Mouse (Mus musculus) cerebellum, postnatal 36 days (tissue): ENCODE results near the gene Lrmda.

Source experiments
- DNase-seq, 2 experiments: peaks; one replicate each; pipeline ENCODE4 v3.0.0; 2021 to 2022; ENCODE audit warnings: mixed read lengths in 2 of 2

The Lrmda gene

DNA sequence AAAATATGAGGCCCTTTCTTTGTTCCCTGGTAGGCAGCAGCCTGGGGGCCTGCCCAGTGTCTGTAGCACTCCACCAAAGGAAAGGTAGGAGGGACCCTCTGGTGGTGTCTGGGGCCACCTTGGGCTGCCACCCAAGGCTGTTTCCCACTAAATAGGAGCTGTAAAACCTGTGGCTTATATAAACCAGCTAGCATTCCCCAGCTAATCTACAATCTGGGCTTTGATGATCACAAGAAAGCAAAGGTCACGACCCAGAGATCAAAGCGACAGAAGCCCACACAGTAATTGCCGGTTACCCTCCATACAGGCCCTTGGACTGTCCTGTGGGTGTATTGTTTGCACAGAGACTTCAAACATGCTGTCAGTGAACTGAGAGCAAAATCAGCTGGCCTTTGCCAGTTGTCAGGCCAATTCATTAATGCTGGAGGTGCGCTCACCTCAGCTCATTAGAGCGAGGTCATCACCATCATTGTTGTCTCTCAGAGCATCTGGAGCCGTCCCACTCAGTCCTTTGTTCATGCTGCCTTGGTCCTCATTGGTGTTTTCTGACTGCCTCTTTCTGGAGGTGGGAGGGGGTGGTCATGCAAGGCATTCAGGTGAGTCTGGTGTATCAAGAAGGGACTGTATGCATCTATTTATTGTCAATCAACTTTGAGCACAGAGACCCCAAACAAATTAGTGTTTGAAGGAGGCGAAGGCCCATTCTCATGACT, 570.1 kb downstream of the Lrmda start:
- no peak for DNase-seq

DNA sequence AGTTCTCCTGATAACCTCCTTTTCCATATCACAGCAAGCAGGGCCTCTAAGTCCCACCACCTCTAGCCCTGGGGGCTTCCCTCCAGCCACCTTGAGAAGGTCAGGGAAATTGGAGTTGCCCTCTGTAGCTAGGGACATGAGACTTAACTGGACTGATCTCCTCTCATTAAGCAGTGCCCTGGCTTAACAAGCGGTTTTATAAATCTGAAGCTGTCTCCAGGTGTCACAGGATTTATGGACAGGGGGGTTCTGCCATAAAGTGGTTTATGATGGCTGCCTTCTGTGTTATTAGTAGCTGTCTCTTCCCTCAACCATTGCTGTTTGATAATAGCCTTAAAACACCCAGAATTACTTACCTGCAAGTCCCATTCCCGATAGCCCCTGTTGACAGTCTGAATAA, 571.7 kb downstream of the Lrmda start:
- no peak for DNase-seq

GRCm38 (mm10) chr14:22597508-22597907, 578.0 kb downstream of the Lrmda start:
- DNase-seq: no peak

DNA sequence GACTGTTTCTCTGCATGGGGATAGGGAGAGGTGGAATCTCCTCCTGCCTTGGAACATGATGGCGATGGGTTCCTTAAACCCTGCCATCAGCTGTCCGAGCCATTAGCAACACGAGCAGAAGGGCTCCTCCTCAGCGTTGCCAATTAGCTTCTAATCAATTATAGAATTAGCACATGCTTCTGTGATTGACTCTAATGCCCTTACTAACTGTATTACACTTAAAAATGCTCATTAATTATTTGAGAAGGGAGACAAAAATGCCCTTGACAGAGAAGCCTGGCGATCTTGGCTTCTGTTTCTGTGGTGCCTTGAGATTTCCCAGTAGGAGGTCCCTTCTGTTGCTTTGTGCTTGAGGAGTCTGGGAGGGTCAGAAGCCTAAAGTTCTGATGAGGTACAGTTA, 579.1 kb downstream of the Lrmda start:
- no peak for DNase-seq

- DNase-seq: no peak
Measured at GRCm38 (mm10) chr14:22600166-22600565, 580.7 kb downstream of the Lrmda start.

DNA sequence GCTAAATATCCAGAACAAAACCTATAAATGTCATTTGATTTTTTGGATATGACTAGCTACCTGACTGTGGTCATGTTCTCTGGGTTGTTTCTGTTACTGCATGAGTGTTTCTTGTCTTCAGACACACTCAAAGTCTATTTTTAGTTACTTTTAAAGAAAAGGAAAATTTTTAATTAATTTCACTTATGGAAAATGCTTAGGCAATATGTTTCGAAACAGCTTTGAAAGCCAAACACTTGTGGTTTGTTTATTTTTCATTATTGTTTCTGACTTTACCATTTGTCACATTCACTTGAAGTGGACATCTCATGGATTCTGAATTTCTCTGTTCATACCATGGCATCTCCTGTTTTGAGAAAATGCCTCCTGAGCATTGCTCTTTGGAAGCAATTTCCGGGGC, 582.8 kb downstream of the Lrmda start:
- DNase-seq: no peak

GRCm38 (mm10) chr14:22608599-22608998, 589.1 kb downstream of the Lrmda start:
- no peak for DNase-seq

DNA sequence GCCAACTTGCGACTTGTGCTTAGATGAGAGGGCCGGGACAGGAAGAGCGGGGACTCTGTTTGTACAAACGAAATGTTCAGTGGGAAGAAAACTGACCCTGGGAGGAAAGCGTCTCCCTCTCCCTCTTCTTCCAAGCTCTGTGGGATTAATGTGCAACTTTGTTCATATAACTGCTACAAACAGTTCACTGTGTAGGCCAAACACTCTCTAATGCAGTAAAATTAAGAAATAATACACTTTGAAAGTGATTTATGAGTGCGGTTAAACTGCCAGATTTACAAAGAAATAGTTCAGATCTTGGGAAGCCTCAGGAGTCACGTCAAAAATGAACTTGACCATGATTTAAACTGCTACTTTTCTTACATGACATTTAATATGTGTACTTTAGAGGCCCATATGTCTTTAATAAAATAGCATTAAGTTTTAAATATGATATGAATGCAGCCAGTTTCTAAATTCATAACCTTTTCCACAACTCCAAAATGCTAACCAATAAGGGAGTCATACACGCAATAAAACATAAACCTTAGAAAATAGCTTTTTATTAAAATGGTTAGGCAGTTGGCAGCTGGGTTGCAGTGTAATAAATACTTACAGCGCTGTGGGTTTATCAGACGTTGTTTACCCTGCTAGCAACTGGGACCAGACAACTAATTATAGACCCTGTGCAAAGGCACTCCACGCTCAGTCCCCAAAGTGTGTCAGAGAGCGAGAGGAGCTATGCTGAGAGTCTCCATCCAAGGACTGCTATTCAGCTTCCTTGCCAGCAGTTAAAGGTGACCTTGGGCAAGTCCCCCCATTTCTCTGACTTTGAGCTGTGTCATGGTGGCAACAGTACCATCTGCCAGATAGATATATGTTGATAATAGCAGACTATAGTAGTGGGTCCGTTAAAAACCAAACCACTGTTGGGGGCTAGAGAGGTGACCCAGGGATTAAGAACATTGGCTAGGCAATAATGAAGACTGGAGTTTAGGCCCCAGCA, 590.0 kb downstream of the Lrmda start:
- no peak for DNase-seq

DNA sequence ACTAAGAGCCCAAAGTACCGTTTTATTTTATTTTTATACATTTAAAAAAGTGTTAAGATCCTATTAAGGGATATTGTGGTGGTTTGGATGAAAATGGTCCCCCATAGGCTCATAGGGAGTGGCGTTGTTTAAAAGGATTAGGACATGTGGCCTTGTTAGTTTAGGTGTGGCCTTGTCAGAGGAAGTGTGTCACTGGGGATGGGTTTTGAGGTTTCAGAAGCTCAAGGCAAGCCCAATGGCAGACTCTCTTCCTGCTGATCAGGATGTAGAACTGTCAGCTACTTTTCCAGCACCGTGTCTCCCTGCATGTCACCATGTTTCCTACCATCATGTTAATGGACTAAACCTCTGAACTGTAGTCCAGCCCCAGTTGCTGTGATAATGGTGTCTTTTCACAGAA, 591.5 kb downstream of the Lrmda start:
- no peak for DNase-seq

DNA sequence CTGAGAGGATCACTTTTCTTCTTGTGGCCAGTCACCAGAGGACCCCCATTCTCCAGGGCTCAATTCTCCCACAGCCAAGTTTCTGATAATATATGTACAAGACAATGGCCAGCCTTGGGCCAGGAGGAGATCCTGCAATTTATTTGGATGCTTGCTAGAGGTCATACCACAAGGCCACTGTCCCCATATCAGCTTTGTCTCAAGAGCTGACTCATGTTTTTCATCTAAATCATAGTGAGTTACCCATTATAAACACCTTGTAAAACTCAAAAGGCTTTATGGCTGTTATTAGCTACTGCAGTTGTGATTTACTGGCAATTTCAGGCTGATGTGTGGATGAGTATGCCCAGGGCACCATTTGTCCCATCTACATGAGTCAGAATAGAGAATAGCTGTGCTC, 600.7 kb downstream of the Lrmda start:
- no peak for DNase-seq

DNA sequence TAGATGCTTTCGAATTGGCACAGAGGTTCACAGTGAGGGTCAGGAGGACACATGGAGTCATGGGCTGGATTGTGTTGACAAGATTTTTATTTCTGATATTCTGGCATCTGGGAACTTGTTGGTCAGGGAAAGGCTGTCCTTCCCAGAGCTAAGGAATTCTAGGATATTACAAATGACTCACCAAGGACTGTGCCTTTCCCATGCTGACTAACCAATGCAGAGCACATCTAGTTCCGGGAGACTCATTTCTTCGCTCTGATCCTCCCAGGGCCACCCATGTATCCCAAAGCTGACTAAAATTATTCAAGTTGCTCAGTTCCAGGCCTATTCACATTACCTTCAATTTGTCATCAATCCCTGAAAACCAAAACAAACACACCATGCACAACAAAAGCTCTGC, 602.4 kb downstream of the Lrmda start:
- no peak for DNase-seq

GRCm38 (mm10) chr14:22627105-22627829, 607.8 kb downstream of the Lrmda start:
- no peak for DNase-seq

DNA sequence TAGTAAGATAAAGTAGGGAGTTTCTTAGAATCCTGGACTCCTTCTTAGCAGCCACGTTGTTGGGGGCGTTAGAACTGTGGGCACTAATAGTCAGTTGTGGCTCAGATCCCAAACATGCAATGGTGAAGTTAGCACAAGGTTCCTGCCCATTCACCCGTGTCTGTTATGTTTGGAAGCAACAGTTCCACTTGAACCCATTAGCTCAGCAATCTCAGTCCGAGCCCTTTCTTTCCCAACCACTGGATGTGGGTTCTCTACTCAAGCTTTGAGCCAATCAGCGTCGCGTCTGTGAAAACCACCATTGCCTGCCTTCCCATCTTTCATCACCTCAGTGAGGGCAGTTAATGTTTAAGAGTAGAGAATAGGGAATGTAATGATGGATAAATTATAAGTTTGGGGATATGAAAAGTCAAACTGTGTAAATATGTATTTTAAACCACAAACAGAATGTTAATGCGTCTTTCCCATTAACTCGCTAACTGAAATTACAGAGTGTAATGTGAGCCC, 610.9 kb downstream of the Lrmda start:
- no peak for DNase-seq

GRCm38 (mm10) chr14:22633612-22634011, 614.1 kb downstream of the Lrmda start:
- DNase-seq: no peak

- no peak for DNase-seq
Measured at GRCm38 (mm10) chr14:22643494-22643893, 624.0 kb downstream of the Lrmda start.

- no peak for DNase-seq
Measured at GRCm38 (mm10) chr14:22647879-22648611, 628.5 kb downstream of the Lrmda start.

GRCm38 (mm10) chr14:22649411-22649911, 629.9 kb downstream of the Lrmda start:
- DNase-seq: no peak

DNA sequence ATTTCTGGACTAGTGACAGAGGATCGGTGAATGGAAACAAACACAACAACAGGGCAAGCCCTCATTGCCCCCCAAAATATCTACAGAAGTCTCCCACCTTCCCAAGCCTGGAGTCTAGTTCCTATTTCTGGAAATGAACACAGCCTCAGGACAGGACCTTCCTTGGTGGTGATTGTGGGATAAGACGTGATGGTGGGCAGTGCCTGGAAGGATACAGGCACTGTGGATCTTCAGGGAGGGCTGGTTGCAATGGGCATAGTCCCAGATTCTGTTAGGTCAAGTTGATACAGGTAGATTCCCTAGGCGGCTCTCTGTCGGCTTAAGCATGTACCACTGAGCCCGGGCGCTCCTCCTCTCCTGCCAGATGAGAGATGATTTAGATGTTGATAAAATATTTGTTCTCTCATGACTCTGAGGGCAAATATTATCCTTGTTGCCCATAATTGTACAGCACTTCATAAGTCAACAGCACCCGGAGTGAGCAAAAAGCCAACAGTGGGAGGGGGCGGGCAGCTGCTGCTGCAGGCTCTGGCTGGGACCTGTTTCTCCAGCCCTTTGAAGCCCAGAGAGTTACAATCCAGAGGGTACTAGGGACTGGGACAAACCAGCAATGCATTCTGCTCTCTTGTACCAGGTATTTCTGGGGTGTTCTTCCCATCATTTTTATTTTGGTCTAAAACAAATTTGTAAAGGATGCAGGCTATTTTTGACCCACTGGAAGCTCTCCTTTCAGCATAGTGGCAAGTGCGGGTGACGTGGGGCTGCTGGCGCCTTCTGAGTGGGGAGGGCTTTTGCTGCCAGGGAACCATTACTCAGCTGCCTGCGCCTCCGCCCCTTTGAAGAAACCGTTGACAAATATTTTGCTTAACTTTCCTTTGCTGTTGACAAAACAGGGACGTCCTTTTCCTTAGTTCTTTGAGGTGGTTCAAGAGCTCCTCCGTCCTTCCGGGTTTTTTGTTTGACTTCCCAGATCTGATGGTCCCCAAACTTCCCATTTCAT, 630.8 kb downstream of the Lrmda start:
- DNase-seq: no peak

GRCm38 (mm10) chr14:22651131-22651952, 631.8 kb downstream of the Lrmda start:
- DNase-seq: no peak

- DNase-seq: no peak
Measured at GRCm38 (mm10) chr14:22662496-22662895, 643.0 kb downstream of the Lrmda start.
